Mouse (Mus musculus): ENCODE data around the gene Tiam2. TPM values are rescaled to one million over a fixed set of nuclear protein-coding genes. Genes with fewer than 3 reads are reported as not detected.

Tiam2 gene
- total and polyA plus RNA-seq, 3 experiments = 5.9 to 9.5 (median 9.4) TPM

DNA sequence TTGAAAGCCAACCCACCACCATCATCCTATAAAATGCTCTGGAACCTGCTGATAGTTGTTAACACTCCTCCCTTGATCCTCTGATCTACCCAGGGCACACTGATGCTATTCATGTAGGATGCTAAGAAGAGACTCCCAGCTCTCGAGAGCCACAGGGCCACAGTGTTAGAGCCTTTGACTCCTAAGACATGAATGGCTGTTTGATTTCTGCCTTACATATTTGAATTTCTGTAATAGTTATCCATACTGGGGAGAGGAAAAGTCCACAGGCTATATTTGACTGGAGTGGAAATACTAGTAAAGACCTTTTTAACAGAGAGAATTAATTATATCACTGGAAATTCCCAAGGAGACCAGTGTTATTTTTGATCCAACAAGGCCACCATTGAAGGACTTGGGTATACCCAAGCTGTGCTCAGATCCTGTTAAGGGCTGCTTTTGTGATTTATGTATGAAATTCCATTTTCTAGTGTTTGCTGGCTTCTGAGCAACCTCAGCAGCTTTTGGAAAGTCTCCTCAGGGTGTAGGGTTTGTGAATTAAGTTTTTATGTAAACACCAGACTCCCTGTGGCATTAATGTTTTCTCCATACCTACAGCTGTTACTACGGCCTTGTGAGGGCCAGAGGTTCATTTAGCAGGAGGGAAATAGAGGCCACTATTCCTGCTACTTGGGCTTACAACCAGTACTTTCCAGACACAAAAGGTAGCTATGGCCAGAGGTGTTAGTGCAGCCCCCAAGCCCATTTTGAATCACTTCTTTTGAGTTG is 131.7 kb downstream of the Tiam2 start:
- no peak overlapping the region for H3K4me3 ChIP-seq (replicated peaks in 1 of 3; ENCODE audit: low read depth in 2 of 3, low read length in 2 of 3, poor library complexity in 1 of 3)
- no peak overlapping the region for H3K9ac ChIP-seq (ENCODE audit: insufficient read depth, low read depth)
- H3K9me3 ChIP-seq (replicated peaks; ENCODE audit: low read length) = no peaks in the 10 kb centered on the region
- peaks cover 0 to 3% of the 10 kb centered on the region in 2 experiments; a peak in 2 of 4 replicates for H3K4me1 ChIP-seq (ENCODE audit: control insufficient read depth in 1 of 2, insufficient read depth in 2 of 2)
- H3K36me3 ChIP-seq (replicated peaks in 1 of 2; ENCODE audit: control insufficient read depth in 1 of 2, insufficient read depth in 1 of 2, low read length in 1 of 2) = peaks cover 6 to 78% of the 10 kb centered on the region in 2 experiments
- dilution Hi-C loops (cut with MboI; ENCODE audit: extremely low pct_ligation_motif_present, extremely low pct_unique_long_range_greater_than_20kb, low sequenced_read_pairs) (no loop called here), in situ Hi-C loops (cut with MboI; ENCODE audit: low pct_ligation_motif_present, low pct_unique_long_range_greater_than_20kb, low sequenced_read_pairs) (no loop called here)
- no peak for DNase-seq (ENCODE audit: extremely low read depth)
- no peak overlapping the region for H3K27ac ChIP-seq (ENCODE audit: insufficient read depth, low read depth)
- H3K79me2 ChIP-seq (replicated peaks; ENCODE audit: control insufficient read depth, extremely low read depth, insufficient read depth, poor library complexity, severe bottlenecking) = no peaks in the 10 kb centered on the region
- H3K4me2 ChIP-seq (ENCODE audit: insufficient read depth, low read depth, poor library complexity, severe bottlenecking) = no peak overlapping the region
- TF ChIP-seq RCOR1 (conservative IDR thresholded peaks at IDR 0.05; ENCODE audit: low read depth, low read length) (no peak), ELF1 (IDR thresholded peaks at IDR 0.05; ENCODE audit: low read depth, low read length) (no peak), MXI1 (IDR thresholded peaks at IDR 0.05; ENCODE audit: low read depth, low read length) (no peak), TCF12 (IDR thresholded peaks at IDR 0.05; ENCODE audit: low read depth, low read length) (no peak), MAZ (IDR thresholded peaks at IDR 0.05; ENCODE audit: low read depth, low read length) (no peak), ZC3H11A (IDR thresholded peaks at IDR 0.05; ENCODE audit: low read depth, low read length) (no peak), UBTF (IDR thresholded peaks at IDR 0.05; ENCODE audit: low read depth, low read length) (no peak), KAT2A (IDR thresholded peaks at IDR 0.05; ENCODE audit: insufficient replicate concordance, low read length) (no peak), NRF1 (IDR thresholded peaks at IDR 0.05; ENCODE audit: low read depth, low read length) (no peak), TBP (conservative IDR thresholded peaks at IDR 0.05; ENCODE audit: low read depth, low read length) (no peak), BHLHE40 (IDR thresholded peaks at IDR 0.05; ENCODE audit: low read depth, low read length) (no peak), RAD21 (IDR thresholded peaks at IDR 0.05; ENCODE audit: low read depth, low read length) (no peak), EP300 (IDR thresholded peaks at IDR 0.05; ENCODE audit: low read length) (no peak), PAX5 (IDR thresholded peaks at IDR 0.05; ENCODE audit: low read length) (no peak)
- no peaks in the 10 kb centered on the region for H3K27me3 ChIP-seq (replicated peaks)

DNA sequence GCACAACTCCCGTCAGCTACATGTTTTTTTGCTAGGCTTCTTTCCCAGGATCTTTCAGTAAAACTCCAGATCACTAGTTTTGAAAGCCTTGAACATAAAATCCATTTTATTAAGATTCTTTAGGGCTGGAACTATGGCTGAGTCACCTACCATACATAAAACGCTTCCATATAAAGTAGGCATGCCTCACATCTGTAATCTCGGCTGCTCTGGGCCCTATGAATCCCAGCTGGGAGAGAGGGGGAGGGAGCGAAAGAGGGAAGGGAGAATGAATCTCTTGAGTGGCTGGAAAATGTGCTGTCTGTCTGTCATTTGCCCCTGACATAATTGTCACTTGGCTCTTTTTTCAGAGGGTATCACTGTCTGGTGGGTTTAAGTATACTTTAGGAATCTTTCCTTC is 139.5 kb downstream of the Tiam2 start:
- Histone ChIP-seq H3K4me2 (ENCODE audit: insufficient read depth, low read depth, poor library complexity, severe bottlenecking) (no peak overlapping the region), H3K27me3 (replicated peaks) (no peaks in the 10 kb centered on the region), H3K27ac (ENCODE audit: insufficient read depth, low read depth) (no peak overlapping the region), H3K36me3 (replicated peaks in 1 of 2; ENCODE audit: control insufficient read depth in 1 of 2, insufficient read depth in 1 of 2, low read length in 1 of 2) (peaks cover 5 to 70% of the 10 kb centered on the region in 2 experiments), H3K9ac (ENCODE audit: insufficient read depth, low read depth) (no peak overlapping the region), H3K79me2 (replicated peaks; ENCODE audit: control insufficient read depth, extremely low read depth, insufficient read depth, poor library complexity, severe bottlenecking) (no peaks in the 10 kb centered on the region), H3K9me3 (replicated peaks; ENCODE audit: low read length) (no peaks in the 10 kb centered on the region), H3K4me3 (replicated peaks in 1 of 3; ENCODE audit: low read depth in 2 of 3, low read length in 2 of 3, poor library complexity in 1 of 3) (no peak overlapping the region), H3K4me1 (ENCODE audit: control insufficient read depth in 1 of 2, insufficient read depth in 2 of 2) (peaks cover 0 to 3% of the 10 kb centered on the region in 2 experiments; a peak in 2 of 4 replicates)
- dilution Hi-C loops (cut with MboI; ENCODE audit: extremely low pct_ligation_motif_present, extremely low pct_unique_long_range_greater_than_20kb, low sequenced_read_pairs) (no loop called here), in situ Hi-C loops (cut with MboI; ENCODE audit: low pct_ligation_motif_present, low pct_unique_long_range_greater_than_20kb, low sequenced_read_pairs) (no loop called here)
- TF ChIP-seq JUND (conservative IDR thresholded peaks at IDR 0.05; ENCODE audit: low read depth, low read length) = no peak
- no peak for TF ChIP-seq MEF2A (IDR thresholded peaks at IDR 0.05; ENCODE audit: borderline replicate concordance, low read depth, low read length)
- no peak for TF ChIP-seq SMC3 (IDR thresholded peaks at IDR 0.05; ENCODE audit: low read depth, low read length)
- no peak for TF ChIP-seq CTCF (conservative IDR thresholded peaks at IDR 0.05 in 1 of 2, IDR thresholded peaks at IDR 0.05 in 1 of 2; ENCODE audit: low read depth in 2 of 2, low read length in 2 of 2)
- TF ChIP-seq EP300 (IDR thresholded peaks at IDR 0.05; ENCODE audit: low read length) = no peak
- TF ChIP-seq POLR2AphosphoS2 (IDR thresholded peaks at IDR 0.05; ENCODE audit: low read depth, low read length) = no peak
- TF ChIP-seq TBP (conservative IDR thresholded peaks at IDR 0.05; ENCODE audit: low read depth, low read length) = no peak
- DNase-seq (ENCODE audit: extremely low read depth) = no peak
